Mouse (Mus musculus) C2C12 (cell line): ENCODE data around the gene Sdk2.
A peak's percentile ranks its signal among the peaks of the same experiment; 100 is the strongest.

Experiments
- CEBPB ChIP-seq: IDR thresholded peaks from one replicate; pipeline ENCODE4 v1.6.1; 2011; ENCODE audit warnings: low read depth, mild to moderate bottlenecking, control low read depth, moderate library complexity
- CTCF ChIP-seq: IDR thresholded peaks from one replicate; pipeline ENCODE4 v1.5.1; 2011; ENCODE audit not compliant: control insufficient read depth, insufficient read depth, insufficient read length
- USF1 ChIP-seq: IDR thresholded peaks from one replicate; pipeline ENCODE4 v1.6.1; 2011; ENCODE audit warnings: low read depth, mild to moderate bottlenecking, control low read depth, moderate library complexity

DNA sequence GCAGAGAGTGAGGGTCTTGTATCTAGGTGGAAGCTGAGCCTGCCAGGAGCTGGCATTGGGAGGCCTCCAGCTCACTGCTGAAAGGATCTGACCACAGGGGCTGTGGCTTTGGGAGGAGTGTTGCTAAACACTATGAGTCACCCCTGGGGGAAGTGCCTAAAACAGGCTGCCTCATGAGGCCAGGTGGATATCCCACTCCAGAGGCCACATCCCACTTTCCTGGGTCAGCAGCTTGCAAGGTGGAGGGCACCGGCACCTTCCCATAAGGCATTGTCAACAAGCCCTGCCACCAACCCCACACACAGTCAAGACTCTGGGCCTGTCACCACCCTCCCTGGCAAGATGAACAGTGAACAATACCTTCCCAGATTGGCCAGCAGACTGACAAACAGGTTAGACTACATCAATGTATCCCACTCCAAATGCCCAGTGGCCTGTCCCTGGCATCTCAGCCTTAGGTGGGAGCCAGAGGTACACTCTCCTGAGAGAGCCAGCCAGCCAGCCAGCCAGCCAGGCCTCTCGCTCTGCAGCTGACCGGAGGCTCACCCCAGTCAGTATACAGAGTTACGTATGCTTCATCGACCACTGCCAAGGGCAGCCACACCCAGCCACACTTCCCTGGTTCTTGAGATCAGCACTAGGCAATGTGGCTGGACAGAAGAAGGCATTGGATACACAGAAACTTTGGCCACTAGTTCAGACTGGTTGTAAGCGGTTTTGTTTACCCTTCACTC lies 333.0 kb downstream of the Sdk2 start:
- no peak for TF ChIP-seq CTCF
- TF ChIP-seq CEBPB, result peak; percentile 93
- TF ChIP-seq USF1, result no peak
